Mouse (Mus musculus) heart, postnatal 36 days (tissue): ENCODE measurements around the gene Hcls1. TPM values are rescaled to one million over a fixed set of nuclear protein-coding genes. Genes with fewer than 3 reads are reported as not detected.

Source experiments
- DNase-seq, 2 experiments: peaks; one replicate each; pipeline ENCODE4 v3.0.0; 2021 to 2022
- intact Hi-C: fragments of 180-260 bp; cut with DNase I; formaldehyde crosslinking; loops from one replicate; pipeline ENCODE4 v1.15.1; 2025
- total RNA-seq, 2 experiments: library from RNA; stranded (reverse); gene quantifications; 2 replicates each; pipeline ENCODE4 v1.2.3; 2021

Hcls1 gene
- 10 to 100 TPM in 1 of 2 experiments, 1 to 10 TPM in 1; 8.2 to 10.8 TPM for total RNA-seq

GRCm38 (mm10) chr16:36934841-36935620 is at the start of gene Hcls1:
TSS of gene Hcls1 (plus strand) at chr16:36934983.
- peak; percentile 40 to 43 for DNase-seq
- intact Hi-C loops = no loop called here

DNA sequence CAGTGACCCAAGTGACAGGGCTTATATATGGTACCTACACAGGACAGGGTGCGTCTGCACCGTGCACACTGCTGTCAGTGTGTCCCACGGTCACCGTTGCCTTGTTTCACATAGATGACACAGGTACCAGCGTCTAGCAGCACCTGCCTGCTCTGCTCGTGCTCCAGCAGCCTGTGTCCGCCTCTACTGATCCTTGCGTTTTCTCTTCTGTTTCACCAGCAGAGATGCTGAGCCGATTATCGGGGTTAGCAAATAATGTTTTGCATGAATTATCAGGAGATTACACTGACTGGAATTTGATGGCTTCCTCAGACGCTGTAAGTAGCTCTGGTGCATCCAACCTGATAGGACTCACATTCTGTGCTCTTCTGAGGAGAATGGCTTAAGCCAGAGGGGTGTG is 48.9 kb upstream of the Hcls1 start:
- intact Hi-C loops = no loop called here
- no peak for DNase-seq

GRCm38 (mm10) chr16:36887546-36887945 is 47.2 kb upstream of the Hcls1 start:
- intact Hi-C loops = no loop called here
- no peak for DNase-seq

DNA sequence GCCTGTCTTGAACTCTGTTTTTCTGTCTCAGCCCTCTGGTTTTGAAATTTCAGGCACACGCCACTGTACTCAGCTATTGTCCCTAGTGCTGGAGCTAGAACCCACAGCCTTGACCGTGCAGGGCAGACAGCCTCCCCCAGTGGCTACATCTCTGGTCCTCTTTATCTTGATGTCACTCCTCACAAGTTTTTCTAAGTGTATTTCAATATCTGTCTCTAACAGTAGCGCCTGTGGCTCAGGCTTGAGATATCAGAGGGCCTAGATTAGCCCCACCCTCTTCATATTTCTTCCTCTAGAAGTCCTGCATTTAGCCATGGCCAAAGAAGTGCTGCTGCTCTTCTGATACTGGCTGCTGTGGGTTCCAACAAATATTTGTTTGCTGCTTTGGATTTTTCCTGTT is 44.2 kb upstream of the Hcls1 start:
- intact Hi-C loops = no loop called here
- no peak for DNase-seq

GRCm38 (mm10) chr16:36891415-36891814 is 43.4 kb upstream of the Hcls1 start:
- intact Hi-C loops = no loop called here
- no peak for DNase-seq

GRCm38 (mm10) chr16:36893317-36893716 is 41.5 kb upstream of the Hcls1 start:
- DNase-seq = no peak
- intact Hi-C loops = no loop called here

- intact Hi-C loops = no loop called here
- no peak for DNase-seq
Observed at GRCm38 (mm10) chr16:36896712-36897111, 38.1 kb upstream of the Hcls1 start.

- DNase-seq = no peak
- intact Hi-C loops = no loop called here
Observed at GRCm38 (mm10) chr16:36903156-36903555, 31.6 kb upstream of the Hcls1 start.

DNA sequence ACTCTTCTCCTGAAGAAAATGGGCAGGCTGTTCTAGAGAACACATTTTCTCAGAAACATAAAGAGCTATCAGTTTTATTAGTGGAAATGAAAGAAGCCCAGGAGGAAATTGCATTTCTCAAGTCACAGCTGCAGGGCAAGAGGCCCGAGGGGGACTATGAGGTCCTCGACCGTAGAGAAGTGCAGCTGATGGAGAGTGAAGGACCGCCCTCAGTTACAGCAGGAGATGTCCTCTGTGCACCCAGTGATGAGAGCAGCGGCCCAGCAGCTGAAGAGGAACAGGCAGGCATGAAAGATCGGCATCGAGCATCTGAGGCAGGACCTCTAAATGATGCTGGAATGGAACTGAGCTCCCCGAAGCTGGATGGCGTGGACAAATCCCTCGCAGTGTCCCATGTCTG is 22.9 kb upstream of the Hcls1 start:
- no peak for DNase-seq
- intact Hi-C loops = no loop called here

DNA sequence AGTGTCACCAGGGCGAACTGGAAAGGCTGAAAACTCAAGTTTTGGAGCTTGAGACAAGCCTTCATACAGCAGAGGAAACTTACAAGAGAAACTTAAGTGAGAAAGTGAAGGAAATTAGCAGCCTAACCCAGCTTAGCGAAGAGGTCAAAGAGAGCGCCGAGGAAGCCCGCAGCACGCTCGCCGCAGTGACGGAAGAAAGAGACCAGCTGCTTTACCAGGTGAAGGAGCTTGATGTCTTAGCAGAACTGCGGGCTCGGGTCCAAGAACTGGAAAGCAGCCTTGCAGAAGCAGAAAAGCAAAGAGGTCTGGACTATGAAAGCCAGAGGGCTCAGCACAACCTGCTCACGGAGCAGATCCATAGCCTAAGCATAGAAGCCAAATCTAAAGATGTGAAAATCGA is 22.5 kb upstream of the Hcls1 start:
- no peak for DNase-seq
- intact Hi-C loops = no loop called here

- no peak for DNase-seq
- intact Hi-C loops = no loop called here
Observed at GRCm38 (mm10) chr16:36914195-36914594, 20.6 kb upstream of the Hcls1 start.

- intact Hi-C loops = no loop called here
- no peak for DNase-seq
Observed at GRCm38 (mm10) chr16:36918505-36918904, 16.3 kb upstream of the Hcls1 start.

GRCm38 (mm10) chr16:36920410-36920809 is 14.4 kb upstream of the Hcls1 start:
- DNase-seq = no peak
- intact Hi-C loops = no loop called here

GRCm38 (mm10) chr16:36921067-36921613 is 13.6 kb upstream of the Hcls1 start:
- no peak for DNase-seq
- intact Hi-C loops = no loop called here

GRCm38 (mm10) chr16:36921980-36922379 is 12.8 kb upstream of the Hcls1 start:
- intact Hi-C loops = no loop called here

GRCm38 (mm10) chr16:36924312-36924711 is 10.5 kb upstream of the Hcls1 start:
- intact Hi-C loops = no loop called here
- no peak for DNase-seq

More at GRCm38 (mm10) chr16:36921980-36922379, 12.8 kb upstream of the Hcls1 start:
- DNase-seq = no peak

DNA sequence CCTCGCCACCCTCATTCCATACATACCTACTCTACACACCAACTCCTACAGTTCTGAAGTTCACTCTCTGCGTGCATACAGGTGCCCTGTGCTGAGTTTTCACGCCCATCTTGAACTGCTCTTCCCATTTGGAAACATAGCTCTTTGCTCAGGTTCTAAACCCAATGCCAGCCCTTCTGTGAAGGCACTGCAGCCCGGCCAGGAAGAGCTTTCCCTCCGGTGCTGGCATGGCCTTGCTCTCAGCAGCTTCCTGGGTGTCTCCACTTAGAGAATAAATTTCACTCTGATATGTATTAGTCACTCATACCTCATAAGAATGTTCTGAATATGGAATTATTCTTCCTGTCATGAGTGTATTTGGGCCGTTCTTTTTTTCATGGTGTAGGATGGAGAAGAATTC is 9.4 kb upstream of the Hcls1 start:
- intact Hi-C loops = no loop called here
- DNase-seq = no peak

GRCm38 (mm10) chr16:36925797-36926196 is 9.0 kb upstream of the Hcls1 start:
- intact Hi-C loops = no loop called here

GRCm38 (mm10) chr16:36926514-36927447 is 8.0 kb upstream of the Hcls1 start:
- no peak for DNase-seq
- intact Hi-C loops = no loop called here

More at GRCm38 (mm10) chr16:36925797-36926196, 9.0 kb upstream of the Hcls1 start:
- DNase-seq = no peak

DNA sequence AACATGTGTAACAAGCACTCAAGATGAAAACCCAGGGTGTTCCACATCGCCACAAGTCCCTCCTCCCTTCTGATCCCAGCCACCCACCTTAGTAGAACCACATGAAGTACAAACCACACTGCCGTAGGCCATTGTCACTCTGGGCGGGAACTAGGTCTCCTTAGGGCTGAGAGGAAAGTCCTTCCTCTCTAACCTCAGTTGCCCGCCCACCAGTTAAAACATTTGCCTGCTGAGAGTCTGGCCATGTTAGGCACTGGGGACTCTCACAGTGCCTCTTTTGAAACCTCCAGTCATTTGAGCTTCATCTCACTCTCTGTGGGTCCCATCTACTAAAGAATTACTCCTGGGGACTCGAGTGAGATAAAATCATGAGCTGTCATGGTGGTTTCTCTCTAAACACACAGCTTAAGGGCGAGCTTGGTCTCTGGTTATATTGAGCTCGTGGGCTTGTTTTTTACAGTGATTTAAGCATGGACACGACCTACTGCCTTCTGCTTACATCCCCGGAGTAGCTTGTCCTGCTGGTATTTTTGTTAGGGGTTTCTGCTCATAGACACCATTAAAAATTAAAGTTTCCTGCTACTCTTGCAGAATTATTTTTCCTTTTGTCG is 7.2 kb upstream of the Hcls1 start:
- intact Hi-C loops = no loop called here
- DNase-seq = no peak

DNA sequence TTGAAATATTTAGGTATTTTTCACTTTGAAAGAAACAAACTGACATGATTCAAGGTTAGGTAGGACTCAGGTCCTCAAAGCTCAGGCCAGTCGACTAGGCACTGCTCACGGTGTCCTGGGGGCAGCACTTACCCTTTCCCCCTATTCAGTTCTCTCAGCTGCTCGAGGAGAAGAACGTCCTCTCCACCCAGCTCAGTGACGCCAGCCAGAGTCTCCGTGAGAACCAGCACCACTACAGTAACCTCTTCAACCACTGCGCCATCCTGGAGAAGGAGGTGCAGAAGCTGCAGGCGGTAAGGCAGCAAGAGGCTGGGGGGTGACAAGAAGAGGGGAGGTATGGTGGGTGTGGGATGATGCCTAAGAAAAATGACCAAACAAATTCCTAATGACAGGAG is 6.7 kb upstream of the Hcls1 start:
- intact Hi-C loops = no loop called here
- DNase-seq = no peak
